Mouse (Mus musculus): ENCODE results near the gene Tor1b. TPM values are rescaled to one million over a fixed set of nuclear protein-coding genes. Genes with fewer than 3 reads are reported as not detected.
A peak's percentile ranks its signal among the peaks of the same experiment; 100 is the strongest.

The Tor1b gene
- total and polyA plus RNA-seq, 3 experiments = 23.1 to 31.1 (median 25.3) TPM

GRCm38 (mm10) chr2:30983024-30983423 is 30.3 kb downstream of the Tor1b start:
- TF ChIP-seq BHLHE40 (IDR thresholded peaks at IDR 0.05; ENCODE audit: low read depth, low read length) (no peak), USF2 (conservative IDR thresholded peaks at IDR 0.05; ENCODE audit: low read depth, low read length) (no peak), CHD2 (IDR thresholded peaks at IDR 0.05; ENCODE audit: low read length) (0 out of 2 replicates have a peak, but pooled peaks have one; percentile 24), NRF1 (IDR thresholded peaks at IDR 0.05; ENCODE audit: low read depth, low read length) (no peak), TCF12 (IDR thresholded peaks at IDR 0.05; ENCODE audit: low read depth, low read length) (peak; percentile 43; the same call in 1 of the 2 replicates), KAT2A (IDR thresholded peaks at IDR 0.05; ENCODE audit: insufficient replicate concordance, low read length) (no peak), ZNF384 (IDR thresholded peaks at IDR 0.05; ENCODE audit: low read depth, low read length) (no peak), UBTF (IDR thresholded peaks at IDR 0.05; ENCODE audit: low read depth, low read length) (no peak), RAD21 (IDR thresholded peaks at IDR 0.05; ENCODE audit: low read depth, low read length) (no peak), JUND (conservative IDR thresholded peaks at IDR 0.05; ENCODE audit: low read depth, low read length) (no peak), MEF2A (IDR thresholded peaks at IDR 0.05; ENCODE audit: borderline replicate concordance, low read depth, low read length) (no peak), MAZ (IDR thresholded peaks at IDR 0.05; ENCODE audit: low read depth, low read length) (no peak), CTCF (conservative IDR thresholded peaks at IDR 0.05 in 1 of 2, IDR thresholded peaks at IDR 0.05 in 1 of 2; ENCODE audit: low read depth in 2 of 2, low read length in 2 of 2) (no peak), NELFE (IDR thresholded peaks at IDR 0.05; ENCODE audit: low read depth, low read length) (no peak), ELF1 (IDR thresholded peaks at IDR 0.05; ENCODE audit: low read depth, low read length) (no peak), ZKSCAN1 (IDR thresholded peaks at IDR 0.05; ENCODE audit: borderline replicate concordance, low read depth, low read length) (no peak)
- H3K4me2 ChIP-seq (ENCODE audit: insufficient read depth, low read depth, poor library complexity, severe bottlenecking) = peak overlapping the region; percentile 65
- in situ Hi-C loops (cut with MboI; ENCODE audit: low pct_ligation_motif_present, low pct_unique_long_range_greater_than_20kb, low sequenced_read_pairs) = no loop called here
- no peaks in the 10 kb centered on the region for H3K9me3 ChIP-seq (replicated peaks; ENCODE audit: low read length)
- H3K27me3 ChIP-seq (replicated peaks) = no peaks in the 10 kb centered on the region
- no peak overlapping the region for H3K27ac ChIP-seq (ENCODE audit: insufficient read depth, low read depth)
- peak overlapping the region; percentile 61; the same call in 1 of the 2 replicates for H3K9ac ChIP-seq (ENCODE audit: insufficient read depth, low read depth)
- DNase-seq (ENCODE audit: extremely low read depth) = peak; percentile 30
- H3K79me2 ChIP-seq (replicated peaks; ENCODE audit: control insufficient read depth, extremely low read depth, insufficient read depth, poor library complexity, severe bottlenecking) = peaks cover 8% of the 10 kb centered on the region
- peaks cover 18 to 46% of the 10 kb centered on the region in 2 experiments for H3K4me1 ChIP-seq (ENCODE audit: control insufficient read depth in 1 of 2, insufficient read depth in 2 of 2)
- peak overlapping the region; percentile 87 to 89 (median 87) for H3K4me3 ChIP-seq (replicated peaks in 1 of 3; ENCODE audit: low read depth in 2 of 3, low read length in 2 of 3, poor library complexity in 1 of 3)
- dilution Hi-C loops (cut with MboI; ENCODE audit: extremely low pct_ligation_motif_present, extremely low pct_unique_long_range_greater_than_20kb, low sequenced_read_pairs) = no loop called here
- H3K36me3 ChIP-seq (replicated peaks in 1 of 2; ENCODE audit: control insufficient read depth in 1 of 2, insufficient read depth in 1 of 2, low read length in 1 of 2) = peaks cover 14 to 30% of the 10 kb centered on the region in 2 experiments

DNA sequence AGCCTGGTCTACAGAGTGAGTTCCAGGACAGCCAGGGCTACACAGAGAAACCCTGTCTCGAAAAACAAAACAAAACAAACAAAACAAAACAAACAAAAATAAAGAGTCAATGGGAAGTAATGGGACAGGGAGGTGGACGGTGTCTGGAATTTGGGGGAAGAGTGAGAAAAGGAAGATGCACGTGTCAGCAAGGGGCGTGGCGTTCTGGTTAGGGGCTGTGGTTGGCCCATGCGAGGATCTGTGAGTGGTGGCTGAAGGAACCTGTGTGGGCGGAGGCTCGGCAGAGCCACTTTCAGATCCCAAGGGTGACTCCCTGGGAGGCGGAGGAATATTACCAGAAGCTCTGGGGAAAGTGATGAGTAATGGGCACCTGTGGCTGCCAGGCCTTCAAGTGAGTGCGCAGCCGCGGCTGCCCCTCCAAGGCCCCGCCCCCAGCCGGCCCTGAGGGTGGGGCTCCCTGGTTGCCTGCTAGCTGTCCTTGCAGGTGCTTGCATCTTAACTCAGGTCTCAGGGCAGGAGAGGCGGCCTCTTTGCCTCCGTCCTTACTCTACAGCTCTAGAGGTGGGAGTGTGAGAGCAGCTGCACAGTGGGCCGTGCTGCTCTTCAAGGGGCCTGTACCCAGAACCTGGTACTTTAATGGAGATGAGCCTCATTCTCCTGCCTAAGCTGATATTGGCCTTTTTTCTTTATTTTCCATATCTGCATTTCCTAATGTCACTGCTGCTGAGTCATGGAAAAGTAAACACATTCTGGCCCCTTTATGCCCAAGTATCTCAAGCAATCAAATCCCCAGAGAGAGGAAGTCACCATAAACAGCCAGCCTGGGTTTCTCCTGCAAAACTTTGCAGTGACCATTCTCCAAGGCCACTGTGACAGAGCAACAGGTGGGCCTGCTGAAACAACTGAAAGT is 32.6 kb downstream of the Tor1b start:
- dilution Hi-C loops (cut with MboI; ENCODE audit: extremely low pct_ligation_motif_present, extremely low pct_unique_long_range_greater_than_20kb, low sequenced_read_pairs) = no loop called here
- peak; percentile 84 for DNase-seq (ENCODE audit: extremely low read depth)
- Histone ChIP-seq H3K36me3 (replicated peaks in 1 of 2; ENCODE audit: control insufficient read depth in 1 of 2, insufficient read depth in 1 of 2, low read length in 1 of 2) (peaks cover 0 to 18% of the 10 kb centered on the region in 2 experiments), H3K9me3 (replicated peaks; ENCODE audit: low read length) (no peaks in the 10 kb centered on the region), H3K27me3 (replicated peaks) (no peaks in the 10 kb centered on the region), H3K79me2 (replicated peaks; ENCODE audit: control insufficient read depth, extremely low read depth, insufficient read depth, poor library complexity, severe bottlenecking) (peaks cover 8% of the 10 kb centered on the region), H3K4me2 (ENCODE audit: insufficient read depth, low read depth, poor library complexity, severe bottlenecking) (peak overlapping the region; percentile 52), H3K4me3 (replicated peaks in 1 of 3; ENCODE audit: low read depth in 2 of 3, low read length in 2 of 3, poor library complexity in 1 of 3) (no peak overlapping the region), H3K4me1 (ENCODE audit: control insufficient read depth in 1 of 2, insufficient read depth in 2 of 2) (peaks cover 18 to 41% of the 10 kb centered on the region in 2 experiments), H3K9ac (ENCODE audit: insufficient read depth, low read depth) (peak overlapping the region; percentile 7; the same call in 1 of the 2 replicates), H3K27ac (ENCODE audit: insufficient read depth, low read depth) (peak overlapping the region; percentile 41)
- in situ Hi-C loops (cut with MboI; ENCODE audit: low pct_ligation_motif_present, low pct_unique_long_range_greater_than_20kb, low sequenced_read_pairs) = no loop called here
- TF ChIP-seq ZC3H11A (IDR thresholded peaks at IDR 0.05; ENCODE audit: low read depth, low read length) = no peak
- TF ChIP-seq TCF12 (IDR thresholded peaks at IDR 0.05; ENCODE audit: low read depth, low read length) = peak; percentile 45; the same call in 1 of the 2 replicates
- TF ChIP-seq MYC (IDR thresholded peaks at IDR 0.05; ENCODE audit: low read depth, low read length) = no peak; the same call in 1 of the 2 replicates
- TF ChIP-seq ETS1 (conservative IDR thresholded peaks at IDR 0.05; ENCODE audit: low read depth, low read length) = peak; percentile 29
- TF ChIP-seq NELFE (IDR thresholded peaks at IDR 0.05; ENCODE audit: low read depth, low read length) = no peak
- TF ChIP-seq GABPA (IDR thresholded peaks at IDR 0.05; ENCODE audit: insufficient replicate concordance, low read depth, low read length) = no peak
- peak; percentile 72; the same call in 1 of the 2 replicates for TF ChIP-seq MXI1 (IDR thresholded peaks at IDR 0.05; ENCODE audit: low read depth, low read length)
- TF ChIP-seq ELF1 (IDR thresholded peaks at IDR 0.05; ENCODE audit: low read depth, low read length) = no peak
- peak; percentile 61; the same call in 1 of the 2 replicates for TF ChIP-seq MAX (IDR thresholded peaks at IDR 0.05; ENCODE audit: low read length)
- no peak for TF ChIP-seq ZMIZ1 (IDR thresholded peaks at IDR 0.05; ENCODE audit: low read depth, low read length)
- TF ChIP-seq SMC3 (IDR thresholded peaks at IDR 0.05; ENCODE audit: low read depth, low read length) = no peak
- 0 out of 2 replicates have a peak, but pooled peaks have one; percentile 34 for TF ChIP-seq MEF2A (IDR thresholded peaks at IDR 0.05; ENCODE audit: borderline replicate concordance, low read depth, low read length)
- TF ChIP-seq JUN (IDR thresholded peaks at IDR 0.05; ENCODE audit: insufficient read depth, low read depth, low read length) = no peak
- TF ChIP-seq JUND (conservative IDR thresholded peaks at IDR 0.05; ENCODE audit: low read depth, low read length) = no peak
- TF ChIP-seq MAFK (IDR thresholded peaks at IDR 0.05; ENCODE audit: insufficient replicate concordance, low read length) = peak; percentile 54
- TF ChIP-seq ZNF384 (IDR thresholded peaks at IDR 0.05; ENCODE audit: low read depth, low read length) = no peak
- TF ChIP-seq NRF1 (IDR thresholded peaks at IDR 0.05; ENCODE audit: low read depth, low read length) = peak; percentile 84
- 0 out of 2 replicates have a peak, but pooled peaks have one; percentile 37 for TF ChIP-seq RCOR1 (conservative IDR thresholded peaks at IDR 0.05; ENCODE audit: low read depth, low read length)
- TF ChIP-seq KAT2A (IDR thresholded peaks at IDR 0.05; ENCODE audit: insufficient replicate concordance, low read length) = 0 out of 2 replicates have a peak, but pooled peaks have one; percentile 41
